Mouse (Mus musculus) lung, embryonic 15.5 days (tissue): ENCODE measurements around the gene Ajap1. TPM values are rescaled to one million over a fixed set of nuclear protein-coding genes. Genes with fewer than 3 reads are reported as not detected.
A peak's percentile ranks its signal among the peaks of the same experiment; 100 is the strongest.

ENCODE experiments used
- ATAC-seq: fragments of 200-750 bp; cut with Nextera tagmentation; 2 replicates; pipeline ENCODE4 v1.8.0; 2017; ENCODE audit warnings: moderate number of reproducible peaks, borderline replicate concordance; ENCODE audit not compliant: low FRiP score, low TSS enrichment; ENCODE audit errors: extremely low read depth
- H3K27ac ChIP-seq: fragments of 300-500 bp; sonication (generic); 2 replicates; pipeline ENCODE4 v1.5.1; 2015; ENCODE audit warnings: moderate library complexity, mild to moderate bottlenecking, inconsistent platforms
- H3K27me3 ChIP-seq: fragments of 300-500 bp; sonication (generic); 2 replicates; pipeline ENCODE4 v1.6.1; 2015; ENCODE audit warnings: inconsistent platforms
- H3K36me3 ChIP-seq: fragments of 300-500 bp; sonication (generic); 2 replicates; pipeline ENCODE4 v1.6.1; 2015; ENCODE audit warnings: inconsistent platforms
- H3K4me1 ChIP-seq: fragments of 300-500 bp; sonication (generic); 2 replicates; pipeline ENCODE4 v1.6.1; 2015; ENCODE audit warnings: inconsistent platforms
- H3K4me2 ChIP-seq: fragments of 300-500 bp; sonication (generic); 2 replicates; pipeline ENCODE4 v1.6.1; 2015; ENCODE audit warnings: inconsistent platforms, mild to moderate bottlenecking, moderate library complexity
- H3K4me3 ChIP-seq: fragments of 300-500 bp; sonication (generic); 2 replicates; pipeline ENCODE4 v1.5.1; 2015; ENCODE audit warnings: mild to moderate bottlenecking, inconsistent platforms
- H3K9ac ChIP-seq: fragments of 300-500 bp; sonication (generic); 2 replicates; pipeline ENCODE4 v1.6.1; 2015; ENCODE audit warnings: inconsistent platforms
- H3K9me3 ChIP-seq: fragments of 300-500 bp; sonication (generic); 2 replicates; pipeline ENCODE4 v1.6.1; 2016; ENCODE audit warnings: inconsistent platforms
- WGBS: fragments of 180-500 bp; shearing (Covaris S2); methylation state at CpG from one replicate; pipeline ENCODE4 v1.1.7; 2015; 5-methylcytosine and 5-hydroxymethylcytosine counted together
- polyA plus RNA-seq: library from polyadenylated mRNA; unstranded; fragments of >200 nt; fragmentation: Nextera tagmentation; extraction: Ambion mirVana; gene quantifications from 2 replicates; pipeline ENCODE4 v1.2.1, GENCODE M21; 2015

Gene Ajap1
- 0.06 and 0.28 TPM in 2 replicates for polyA plus RNA-seq

DNA sequence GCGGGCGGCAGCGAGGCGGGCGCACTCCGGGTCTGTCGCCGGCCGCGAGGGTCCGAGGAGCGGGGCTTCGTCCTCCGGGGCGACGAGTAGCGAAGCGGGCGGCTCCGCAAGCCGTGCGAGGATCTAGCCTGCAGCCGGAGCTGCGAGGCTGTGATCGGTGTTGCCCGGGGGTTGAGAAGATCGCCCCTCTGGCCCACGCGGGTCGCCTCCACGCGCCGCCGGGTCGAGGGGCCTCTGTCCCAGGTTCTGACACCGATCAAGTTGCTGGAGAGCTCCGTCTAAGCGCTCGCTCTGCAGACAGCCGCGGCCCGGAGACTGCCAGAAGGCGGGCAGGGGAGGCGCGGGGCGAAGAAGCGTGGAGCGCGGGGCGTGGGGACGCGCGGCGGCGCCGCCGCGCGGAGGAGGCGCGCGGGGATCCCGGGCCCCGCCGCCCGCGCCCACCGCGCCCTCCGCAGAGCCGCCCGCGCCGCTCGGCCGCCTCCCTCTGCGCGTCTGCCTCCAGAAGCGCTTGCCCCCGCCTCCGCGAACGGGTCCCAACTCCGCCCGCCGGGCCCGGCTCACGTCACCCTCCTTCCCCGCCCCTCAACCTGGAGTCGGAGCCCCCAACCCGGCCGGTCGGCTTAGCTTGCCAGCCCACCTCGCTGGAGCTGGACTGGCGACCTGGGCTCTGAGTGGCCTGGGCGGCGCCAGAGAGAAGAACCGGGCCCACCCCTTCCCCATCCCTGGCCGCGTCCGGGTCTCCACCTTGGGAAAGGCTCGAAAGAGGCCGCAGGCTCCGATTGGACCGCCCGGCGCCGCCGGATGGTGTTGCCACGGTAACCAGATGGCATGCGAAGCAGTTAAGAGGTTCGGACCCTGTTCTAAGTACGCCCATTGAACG is at the start of gene Ajap1:
Ajap1 (minus strand) TSS at position 353 of the 880 bp plus-strand sequence.
- Histone ChIP-seq H3K4me2 (peak within 1 kb of the TSS; percentile 51), H3K4me3 (peak within 1 kb of the TSS; percentile 28), H3K27me3 (peaks cover 83% of the 10 kb centered on the region), H3K27ac (no peak within 1 kb of the TSS), H3K9me3 (no peaks in the 10 kb centered on the region), H3K4me1 (peaks cover 14% of the 10 kb centered on the region; the same call in 1 of the 2 replicates), H3K9ac (no peak within 1 kb of the TSS), H3K36me3 (no peaks in the 10 kb centered on the region)
- ATAC-seq, result no peak
- WGBS, result under 1% methylated on average over 63 of the region's 114 CpGs

- Histone ChIP-seq H3K4me2 (no peak overlapping the region), H3K4me3 (no peak overlapping the region), H3K9me3 (no peaks in the 10 kb centered on the region), H3K36me3 (no peaks in the 10 kb centered on the region), H3K27ac (no peak overlapping the region), H3K27me3 (no peaks in the 10 kb centered on the region), H3K4me1 (no peaks in the 10 kb centered on the region), H3K9ac (no peak overlapping the region)
- no peak for ATAC-seq
- 50% methylated on average over 14 of the region's 14 CpGs for WGBS
Measured at GRCm38 (mm10) chr4:153530536-153530935, 47.9 kb upstream of the Ajap1 start.

- Histone ChIP-seq H3K36me3 (no peaks in the 10 kb centered on the region), H3K4me1 (no peaks in the 10 kb centered on the region), H3K9me3 (no peaks in the 10 kb centered on the region), H3K9ac (no peak overlapping the region), H3K27ac (no peak overlapping the region), H3K27me3 (no peaks in the 10 kb centered on the region), H3K4me3 (no peak overlapping the region), H3K4me2 (no peak overlapping the region)
- no peak for ATAC-seq
- 75% methylated on average over 1 of the region's 1 CpGs for WGBS
Measured at GRCm38 (mm10) chr4:153521601-153522000, 39.0 kb upstream of the Ajap1 start.

DNA sequence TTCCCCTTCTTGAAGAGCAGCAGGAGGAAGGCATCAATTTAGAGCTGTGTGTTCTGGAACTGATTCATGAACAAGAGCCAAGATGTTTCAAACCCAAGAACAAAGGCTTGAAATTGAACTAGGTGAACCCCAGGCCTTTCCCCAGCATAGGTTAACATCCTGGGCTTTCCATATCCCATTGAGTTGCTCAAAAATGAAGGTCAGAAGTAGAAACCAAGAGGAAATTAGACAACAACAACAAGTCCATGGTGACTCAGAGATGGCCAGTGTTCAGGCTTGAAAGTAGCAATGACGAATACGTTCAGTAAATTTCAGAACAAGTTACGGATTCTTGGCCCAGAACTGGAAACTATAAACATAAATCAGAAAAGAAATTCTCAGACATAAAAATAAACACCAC is 37.3 kb upstream of the Ajap1 start:
- Histone ChIP-seq H3K27ac (no peak overlapping the region), H3K27me3 (no peaks in the 10 kb centered on the region), H3K9ac (no peak overlapping the region), H3K9me3 (no peaks in the 10 kb centered on the region), H3K36me3 (no peaks in the 10 kb centered on the region), H3K4me1 (no peaks in the 10 kb centered on the region), H3K4me3 (no peak overlapping the region), H3K4me2 (no peak overlapping the region)
- no peak for ATAC-seq
- 79% methylated on average over 3 of the region's 3 CpGs for WGBS

- Histone ChIP-seq H3K4me3 (no peak overlapping the region), H3K4me2 (no peak overlapping the region)
- 60% methylated on average over 1 of the region's 1 CpGs for WGBS
Measured at GRCm38 (mm10) chr4:153519289-153519688, 36.7 kb upstream of the Ajap1 start.

GRCm38 (mm10) chr4:153515786-153516185 is 33.2 kb upstream of the Ajap1 start:
- ATAC-seq, result no peak

More at GRCm38 (mm10) chr4:153519289-153519688, 36.7 kb upstream of the Ajap1 start:
- H3K4me1 ChIP-seq, result no peaks in the 10 kb centered on the region
- no peak overlapping the region for H3K9ac ChIP-seq
- ATAC-seq, result no peak
- no peaks in the 10 kb centered on the region for H3K27me3 ChIP-seq
- no peaks in the 10 kb centered on the region for H3K36me3 ChIP-seq
- H3K9me3 ChIP-seq, result no peaks in the 10 kb centered on the region
- no peak overlapping the region for H3K27ac ChIP-seq

GRCm38 (mm10) chr4:153514071-153514470 is 31.5 kb upstream of the Ajap1 start:
- no peaks in the 10 kb centered on the region for H3K36me3 ChIP-seq
- no peak overlapping the region for H3K4me2 ChIP-seq
- H3K9ac ChIP-seq, result no peak overlapping the region
- H3K27ac ChIP-seq, result no peak overlapping the region
- H3K4me3 ChIP-seq, result no peak overlapping the region
- WGBS, result 74% methylated on average over 6 of the region's 6 CpGs
- no peak for ATAC-seq
- no peaks in the 10 kb centered on the region for H3K27me3 ChIP-seq
- H3K4me1 ChIP-seq, result no peaks in the 10 kb centered on the region
- H3K9me3 ChIP-seq, result no peaks in the 10 kb centered on the region

More at GRCm38 (mm10) chr4:153515786-153516185, 33.2 kb upstream of the Ajap1 start:
- H3K27ac ChIP-seq, result no peak overlapping the region
- H3K4me1 ChIP-seq, result no peaks in the 10 kb centered on the region
- 56% methylated on average over 10 of the region's 10 CpGs for WGBS
- H3K4me3 ChIP-seq, result no peak overlapping the region
- no peaks in the 10 kb centered on the region for H3K9me3 ChIP-seq
- H3K4me2 ChIP-seq, result no peak overlapping the region
- H3K27me3 ChIP-seq, result no peaks in the 10 kb centered on the region
- H3K36me3 ChIP-seq, result no peaks in the 10 kb centered on the region
- H3K9ac ChIP-seq, result no peak overlapping the region

DNA sequence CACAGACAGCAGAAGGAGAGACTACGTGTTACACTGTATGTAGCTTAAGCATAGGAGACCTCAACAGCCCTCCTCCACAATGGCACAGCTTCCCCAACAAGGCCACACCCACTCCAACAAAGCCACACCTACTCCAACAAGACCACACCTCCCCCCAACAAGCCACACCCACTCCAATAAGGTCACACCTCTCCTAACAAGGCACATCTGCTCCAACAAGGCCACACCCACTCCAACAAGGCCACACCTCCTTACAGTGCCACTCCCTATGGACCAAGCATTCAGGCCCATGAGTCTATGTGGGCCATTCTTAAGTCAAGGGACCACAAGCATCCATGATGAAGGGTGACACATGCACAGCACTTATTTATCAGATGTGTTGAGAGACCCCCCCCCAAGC is 28.9 kb upstream of the Ajap1 start:
- Histone ChIP-seq H3K4me3 (no peak overlapping the region), H3K4me1 (no peaks in the 10 kb centered on the region), H3K9ac (no peak overlapping the region), H3K36me3 (no peaks in the 10 kb centered on the region), H3K27ac (no peak overlapping the region), H3K9me3 (no peaks in the 10 kb centered on the region), H3K27me3 (no peaks in the 10 kb centered on the region), H3K4me2 (no peak overlapping the region)
- 91% methylated on average over 1 of the region's 1 CpGs for WGBS
- ATAC-seq, result 0 out of 2 replicates have a peak, but pooled peaks have one; percentile 31

DNA sequence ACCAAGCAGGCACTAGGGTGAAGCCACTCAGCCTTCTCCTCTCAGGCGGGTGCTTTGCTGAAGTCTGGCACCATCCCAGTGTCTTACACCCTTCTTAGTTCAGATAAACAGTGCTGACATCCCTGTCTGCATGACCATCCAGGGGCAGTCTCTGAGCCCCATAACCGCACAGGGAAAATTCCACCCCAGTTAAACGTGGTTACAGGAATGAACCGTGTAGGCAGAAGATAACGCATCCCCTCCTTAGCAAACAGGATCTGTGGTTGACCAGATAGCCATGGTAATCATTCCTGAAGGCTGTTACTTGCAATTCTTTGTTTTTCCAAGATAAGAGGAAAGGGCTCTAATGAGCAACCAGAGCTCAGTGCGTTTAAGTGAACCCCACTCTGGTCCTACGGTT is 19.3 kb upstream of the Ajap1 start:
- no peaks in the 10 kb centered on the region for H3K27me3 ChIP-seq
- H3K9me3 ChIP-seq, result no peaks in the 10 kb centered on the region
- no peaks in the 10 kb centered on the region for H3K36me3 ChIP-seq
- no peak overlapping the region for H3K4me2 ChIP-seq
- no peak overlapping the region for H3K4me3 ChIP-seq
- no peak overlapping the region for H3K9ac ChIP-seq
- ATAC-seq, result no peak
- WGBS, result 44% methylated on average over 7 of the region's 7 CpGs
- no peaks in the 10 kb centered on the region for H3K4me1 ChIP-seq
- no peak overlapping the region for H3K27ac ChIP-seq

DNA sequence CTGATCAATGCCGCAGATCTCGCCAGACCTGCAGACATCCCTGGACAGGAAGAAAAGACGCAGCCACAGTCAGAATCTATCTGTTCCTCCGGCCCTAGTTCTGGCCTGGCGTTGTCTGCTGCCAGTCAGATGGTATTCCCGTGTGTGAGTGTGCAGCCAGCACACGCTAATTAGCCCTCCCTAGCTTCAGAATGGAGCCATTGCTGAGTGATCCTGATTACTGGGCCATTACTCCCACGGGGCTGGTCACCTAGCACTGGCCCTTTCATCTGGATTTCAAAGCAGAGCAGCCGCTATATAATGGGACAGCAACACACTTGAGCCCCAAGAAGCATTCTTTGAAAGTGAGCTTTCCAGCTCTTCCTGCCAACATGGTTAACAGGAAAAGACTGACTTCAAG is 9.8 kb upstream of the Ajap1 start:
- Histone ChIP-seq H3K9ac (no peak overlapping the region), H3K36me3 (no peaks in the 10 kb centered on the region), H3K4me2 (no peak overlapping the region), H3K9me3 (no peaks in the 10 kb centered on the region), H3K4me1 (no peaks in the 10 kb centered on the region), H3K27ac (no peak overlapping the region), H3K27me3 (no peaks in the 10 kb centered on the region), H3K4me3 (no peak overlapping the region)
- no peak for ATAC-seq
- WGBS, result 68% methylated on average over 9 of the region's 9 CpGs

DNA sequence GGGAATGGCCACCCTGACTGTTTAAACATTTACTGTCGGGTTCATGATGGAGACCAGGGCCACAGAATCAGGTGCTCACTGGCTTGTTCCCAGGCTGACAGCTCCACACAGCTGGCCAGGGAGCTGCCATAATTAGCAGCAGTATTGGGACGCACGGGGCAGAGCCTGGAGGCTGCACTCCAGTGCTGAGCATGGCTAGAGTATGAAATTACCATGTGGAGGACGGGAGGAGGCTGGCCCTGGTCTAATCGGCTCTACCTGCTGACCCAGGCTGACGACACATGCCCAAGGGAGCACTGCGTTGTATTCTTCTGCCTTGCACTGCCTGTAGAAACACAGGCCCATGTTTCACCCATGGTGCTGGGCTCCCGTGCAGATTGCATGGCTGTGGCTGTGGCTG is 6.5 kb upstream of the Ajap1 start:
- H3K9me3 ChIP-seq, result no peaks in the 10 kb centered on the region
- WGBS, result 75% methylated on average over 8 of the region's 8 CpGs
- H3K4me1 ChIP-seq, result no peaks in the 10 kb centered on the region
- no peak for ATAC-seq
- no peak overlapping the region for H3K4me2 ChIP-seq
- no peak overlapping the region for H3K4me3 ChIP-seq
- no peaks in the 10 kb centered on the region for H3K36me3 ChIP-seq
- H3K27me3 ChIP-seq, result peaks cover 19% of the 10 kb centered on the region
- H3K9ac ChIP-seq, result no peak overlapping the region
- H3K27ac ChIP-seq, result no peak overlapping the region

DNA sequence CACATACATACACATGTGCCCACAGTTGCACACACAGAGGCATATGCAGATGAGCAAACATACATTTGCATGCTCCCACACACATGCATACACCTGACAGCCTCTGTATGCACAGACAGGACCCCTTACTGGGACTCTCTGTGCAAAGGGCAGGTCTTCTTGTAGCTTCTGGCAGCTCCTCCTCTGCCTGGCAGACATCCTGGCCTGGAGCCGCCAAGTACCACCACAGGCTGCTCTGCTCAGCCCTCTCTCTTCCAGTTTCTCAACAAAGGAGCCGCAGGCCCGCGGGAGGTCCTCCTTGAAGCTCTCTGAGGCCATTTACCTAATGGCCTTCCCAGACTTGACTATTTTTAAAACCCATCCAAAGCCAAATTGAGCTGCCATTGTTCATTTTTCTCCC is 3.3 kb upstream of the Ajap1 start:
- Histone ChIP-seq H3K9me3 (no peaks in the 10 kb centered on the region), H3K27ac (no peak overlapping the region), H3K4me2 (no peak overlapping the region), H3K36me3 (no peaks in the 10 kb centered on the region), H3K9ac (no peak overlapping the region), H3K4me3 (no peak overlapping the region), H3K27me3 (peaks cover 51% of the 10 kb centered on the region), H3K4me1 (peaks cover 14% of the 10 kb centered on the region; the same call in 1 of the 2 replicates)
- ATAC-seq, result no peak
- WGBS, result 68% methylated on average over 4 of the region's 4 CpGs
